Mouse (Mus musculus) ZHBTc4 (cell line): ENCODE results near the gene Gm5935.
"Not testable (repeated sequence)": the region's sequence is repeated elsewhere in the genome, so short reads cannot be mapped to it uniquely, and the experiment has no call there.

Experiments
- DNase-seq: peaks from one replicate; pipeline ENCODE4 v3.0.0-alpha.2; 2011; ENCODE audit warnings: low read depth, low spot score

The Gm5935 gene

GRCm38 (mm10) chrX:24775064-24775463 is at the start of gene Gm5935:
Gene Gm5935, minus strand, starts transcription at chrX:24775164.
- not testable (repeated sequence) for DNase-seq
